Mouse (Mus musculus): ENCODE results near the gene Parg. TPM values are rescaled to one million over a fixed set of nuclear protein-coding genes. Genes with fewer than 3 reads are reported as not detected.

Gene Parg
- polyA plus RNA-seq (2015; fragmentation: Nextera tagmentation; extraction: Ambion mirVana), result 26.8 and 30.0 TPM in 2 replicates

- no peaks in the 10 kb centered on the region for H3K9me3 ChIP-seq (ENCODE audit: control insufficient read depth, low read length)
- H3K36me3 ChIP-seq (ENCODE audit: control insufficient read depth, insufficient read depth, low read length), result peaks cover 10% of the 10 kb centered on the region
- peaks cover 25% of the 10 kb centered on the region for H3K4me1 ChIP-seq (ENCODE audit: control insufficient read depth, insufficient read depth, low read depth, low read length)
- WGBS, result under 1% methylated on average over 54 of the region's 77 CpGs
- H3K27ac ChIP-seq (ENCODE audit: low read depth, low read length), result peak within 1 kb of the TSS; percentile 81
- peak within 1 kb of the TSS; percentile 98 for H3K4me3 ChIP-seq (ENCODE audit: low read length)
- ATAC-seq, result peak; percentile 97
- peak within 1 kb of the TSS; percentile 97 for H3K9ac ChIP-seq (ENCODE audit: low read depth, low read length)
- peak within 1 kb of the TSS; percentile 95 for H3K4me2 ChIP-seq (ENCODE audit: low read length)
- no peaks in the 10 kb centered on the region for H3K27me3 ChIP-seq (replicated peaks; ENCODE audit: control insufficient read depth, insufficient read depth, low read length)
Measured at GRCm38 (mm10) chr14:32201791-32202451, at the start of gene Parg, which contains the start of gene Timm23. Gene Parg, plus strand, starts transcription at chr14:32201949. Gene Timm23, minus strand, starts transcription at chr14:32201898.

GRCm38 (mm10) chr14:32152243-32152965, 49.3 kb upstream of the Parg start:
- no peaks in the 10 kb centered on the region for H3K4me1 ChIP-seq (ENCODE audit: control insufficient read depth, insufficient read depth, low read depth, low read length)
- H3K27me3 ChIP-seq (replicated peaks; ENCODE audit: control insufficient read depth, insufficient read depth, low read length), result no peaks in the 10 kb centered on the region
- no peak overlapping the region for H3K27ac ChIP-seq (ENCODE audit: low read depth, low read length)
- WGBS, result 90% methylated on average over 18 of the region's 18 CpGs
- ATAC-seq, result no peak
- H3K36me3 ChIP-seq (ENCODE audit: control insufficient read depth, insufficient read depth, low read length), result no peaks in the 10 kb centered on the region
- H3K9me3 ChIP-seq (ENCODE audit: control insufficient read depth, low read length), result no peaks in the 10 kb centered on the region
- H3K4me2 ChIP-seq (ENCODE audit: low read length), result no peak overlapping the region
- no peak overlapping the region for H3K4me3 ChIP-seq (ENCODE audit: low read length)
- no peak overlapping the region for H3K9ac ChIP-seq (ENCODE audit: low read depth, low read length)

GRCm38 (mm10) chr14:32153156-32153555, 48.6 kb upstream of the Parg start:
- Histone ChIP-seq H3K27ac (ENCODE audit: low read depth, low read length) (no peak overlapping the region), H3K27me3 (replicated peaks; ENCODE audit: control insufficient read depth, insufficient read depth, low read length) (no peaks in the 10 kb centered on the region), H3K4me2 (ENCODE audit: low read length) (no peak overlapping the region), H3K4me3 (ENCODE audit: low read length) (no peak overlapping the region), H3K4me1 (ENCODE audit: control insufficient read depth, insufficient read depth, low read depth, low read length) (no peaks in the 10 kb centered on the region), H3K9ac (ENCODE audit: low read depth, low read length) (no peak overlapping the region), H3K36me3 (ENCODE audit: control insufficient read depth, insufficient read depth, low read length) (no peaks in the 10 kb centered on the region), H3K9me3 (ENCODE audit: control insufficient read depth, low read length) (no peaks in the 10 kb centered on the region)
- ATAC-seq, result no peak
- WGBS, result 89% methylated on average over 2 of the region's 2 CpGs

GRCm38 (mm10) chr14:32154758-32155157, 47.0 kb upstream of the Parg start:
- Histone ChIP-seq H3K9me3 (ENCODE audit: control insufficient read depth, low read length) (no peaks in the 10 kb centered on the region), H3K27ac (ENCODE audit: low read depth, low read length) (no peak overlapping the region), H3K9ac (ENCODE audit: low read depth, low read length) (no peak overlapping the region), H3K4me3 (ENCODE audit: low read length) (no peak overlapping the region), H3K4me1 (ENCODE audit: control insufficient read depth, insufficient read depth, low read depth, low read length) (0 out of 2 replicates have a peak, but pooled peaks cover 4% of the 10 kb centered on the region), H3K36me3 (ENCODE audit: control insufficient read depth, insufficient read depth, low read length) (no peaks in the 10 kb centered on the region), H3K4me2 (ENCODE audit: low read length) (no peak overlapping the region), H3K27me3 (replicated peaks; ENCODE audit: control insufficient read depth, insufficient read depth, low read length) (no peaks in the 10 kb centered on the region)
- WGBS, result 90% methylated on average over 6 of the region's 6 CpGs
- ATAC-seq, result no peak

- Histone ChIP-seq H3K4me2 (ENCODE audit: low read length) (peak overlapping the region; percentile 65), H3K36me3 (ENCODE audit: control insufficient read depth, insufficient read depth, low read length) (no peaks in the 10 kb centered on the region), H3K4me1 (ENCODE audit: control insufficient read depth, insufficient read depth, low read depth, low read length) (peaks cover 17% of the 10 kb centered on the region), H3K27ac (ENCODE audit: low read depth, low read length) (peak overlapping the region; percentile 42; the same call in 1 of the 2 replicates), H3K27me3 (replicated peaks; ENCODE audit: control insufficient read depth, insufficient read depth, low read length) (no peaks in the 10 kb centered on the region), H3K9me3 (ENCODE audit: control insufficient read depth, low read length) (no peaks in the 10 kb centered on the region), H3K4me3 (ENCODE audit: low read length) (peak overlapping the region; percentile 82), H3K9ac (ENCODE audit: low read depth, low read length) (peak overlapping the region; percentile 49)
- WGBS, result 34% methylated on average over 4 of the region's 4 CpGs
- ATAC-seq, result peak; percentile 18
Measured at GRCm38 (mm10) chr14:32159150-32159670, 42.5 kb upstream of the Parg start.

- under 1% methylated on average over 40 of the region's 40 CpGs for WGBS
- peak; percentile 98 for ATAC-seq
- Histone ChIP-seq H3K36me3 (ENCODE audit: control insufficient read depth, insufficient read depth, low read length) (no peaks in the 10 kb centered on the region), H3K27me3 (replicated peaks; ENCODE audit: control insufficient read depth, insufficient read depth, low read length) (no peaks in the 10 kb centered on the region), H3K27ac (ENCODE audit: low read depth, low read length) (peak within 1 kb of the TSS; percentile 85), H3K9ac (ENCODE audit: low read depth, low read length) (peak within 1 kb of the TSS; percentile 94), H3K4me1 (ENCODE audit: control insufficient read depth, insufficient read depth, low read depth, low read length) (peaks cover 17% of the 10 kb centered on the region), H3K4me3 (ENCODE audit: low read length) (peak within 1 kb of the TSS; percentile 82), H3K9me3 (ENCODE audit: control insufficient read depth, low read length) (no peaks in the 10 kb centered on the region), H3K4me2 (ENCODE audit: low read length) (peak within 1 kb of the TSS; percentile 65)
Measured at GRCm38 (mm10) chr14:32159690-32160246, 42.0 kb upstream of the Parg start, which contains the start of gene Ncoa4. Gene Ncoa4, plus strand, starts transcription at chr14:32159865.

GRCm38 (mm10) chr14:32160563-32160962, 41.2 kb upstream of the Parg start:
- no peak for ATAC-seq
- WGBS, result 47% methylated on average over 7 of the region's 7 CpGs

GRCm38 (mm10) chr14:32161090-32161885, 40.5 kb upstream of the Parg start:
- Histone ChIP-seq H3K9ac (ENCODE audit: low read depth, low read length) (no peak overlapping the region), H3K27me3 (replicated peaks; ENCODE audit: control insufficient read depth, insufficient read depth, low read length) (no peaks in the 10 kb centered on the region), H3K4me3 (ENCODE audit: low read length) (no peak overlapping the region), H3K4me1 (ENCODE audit: control insufficient read depth, insufficient read depth, low read depth, low read length) (peaks cover 28% of the 10 kb centered on the region), H3K36me3 (ENCODE audit: control insufficient read depth, insufficient read depth, low read length) (no peaks in the 10 kb centered on the region), H3K9me3 (ENCODE audit: control insufficient read depth, low read length) (no peaks in the 10 kb centered on the region), H3K4me2 (ENCODE audit: low read length) (peak overlapping the region; percentile 60; the same call in 1 of the 2 replicates), H3K27ac (ENCODE audit: low read depth, low read length) (no peak overlapping the region)
- no peak for ATAC-seq
- 90% methylated on average over 12 of the region's 12 CpGs for WGBS

More at GRCm38 (mm10) chr14:32160563-32160962, 41.2 kb upstream of the Parg start:
- Histone ChIP-seq H3K4me3 (ENCODE audit: low read length) (peak overlapping the region; percentile 82), H3K27me3 (replicated peaks; ENCODE audit: control insufficient read depth, insufficient read depth, low read length) (no peaks in the 10 kb centered on the region), H3K27ac (ENCODE audit: low read depth, low read length) (no peak overlapping the region), H3K9ac (ENCODE audit: low read depth, low read length) (peak overlapping the region; percentile 94), H3K36me3 (ENCODE audit: control insufficient read depth, insufficient read depth, low read length) (no peaks in the 10 kb centered on the region), H3K4me1 (ENCODE audit: control insufficient read depth, insufficient read depth, low read depth, low read length) (peaks cover 23% of the 10 kb centered on the region), H3K9me3 (ENCODE audit: control insufficient read depth, low read length) (no peaks in the 10 kb centered on the region), H3K4me2 (ENCODE audit: low read length) (peak overlapping the region; percentile 60)

Data from hindbrain, embryonic 16.5 days (tissue).